20 mouse cellular contexts compared by ENCODE assay signal in genomic region chr10:108455883-108456282, GRCm38 (mm10).
A peak's percentile ranks its signal among the peaks of the same experiment; 100 is the strongest.
DNase-seq lines count a peak whose midpoint lies in the region; ATAC-seq and TF ChIP-seq lines count a peak whose summit lies in the region.
"Had no signal": no experiment of that assay in that cellular context is flagged by ENCODE, and none has a peak within 500 bp of the region (broad histone marks: within the 10 kb centered on the region; RNA-seq: fewer than 3 reads in every experiment).

No protein-coding gene starts in this region.

- TF ChIP-seq CTCF in gastrocnemius, adult 2 months (IDR thresholded peaks at IDR 0.05): peak; percentile 15; the same call in 1 of the 2 replicates
- peak; percentile 71 for TF ChIP-seq CTCF in layer of hippocampus, adult 2 months (conservative IDR thresholded peaks at IDR 0.05)
- TF ChIP-seq CTCF in midbrain, postnatal 0 days (IDR thresholded peaks at IDR 0.05): peak; percentile 78

- H3K27ac ChIP-seq in gastrocnemius, adult 2 months: no peak overlapping the region
- H3K27ac ChIP-seq in layer of hippocampus, adult 2 months: no peak overlapping the region
- H3K27ac ChIP-seq in midbrain, postnatal 0 days (ENCODE audit: low read depth, low read length): no peak overlapping the region
- H3K27ac ChIP-seq in midbrain, embryonic 10.5 days (replicated peaks): no peak overlapping the region
- H3K27ac ChIP-seq: embryonic facial prominence, embryonic 10.5 days; forebrain, embryonic 12.5 days; hindbrain, embryonic 10.5 days; limb, embryonic 13.5 days; liver, embryonic 14.5 days had no signal

- no peak overlapping the region for H3K9ac ChIP-seq in midbrain, postnatal 0 days (replicated peaks; ENCODE audit: low read length, poor library complexity, severe bottlenecking)
- H3K9ac ChIP-seq: forebrain, embryonic 12.5 days; limb, embryonic 13.5 days; liver, embryonic 14.5 days had no signal

- H3K27me3 ChIP-seq in midbrain, postnatal 0 days (ENCODE audit: insufficient read depth, low read length): no peaks in the 10 kb centered on the region
- H3K27me3 ChIP-seq in midbrain, embryonic 10.5 days (ENCODE audit: low read depth, poor library complexity, severe bottlenecking): no peaks in the 10 kb centered on the region
- H3K27me3 ChIP-seq: forebrain, embryonic 12.5 days; limb, embryonic 13.5 days had no signal

- H3K9me3 ChIP-seq in midbrain, postnatal 0 days (ENCODE audit: low read length): no peaks in the 10 kb centered on the region
- no peaks in the 10 kb centered on the region for H3K9me3 ChIP-seq in midbrain, embryonic 10.5 days (replicated peaks)
- H3K9me3 ChIP-seq: embryonic facial prominence, embryonic 10.5 days; forebrain, embryonic 12.5 days; heart, embryonic 10.5 days; hindbrain, embryonic 10.5 days; limb, embryonic 13.5 days had no signal

- 76% methylated on average over 2 of the region's 2 CpGs for WGBS in midbrain, postnatal 0 days
- 93% methylated on average over 2 of the region's 2 CpGs for WGBS in midbrain, embryonic 10.5 days

- no peak for DNase-seq in gastrocnemius, adult 2 months
- DNase-seq in gastrocnemius, adult 8-10 months (ENCODE audit: low spot score in 2 of 2): no peak
- DNase-seq in layer of hippocampus, adult 2 months (ENCODE audit: low spot score in 2 of 2): no peak
- DNase-seq in layer of hippocampus, postnatal 36 days: no peak
- peak; percentile 62 for DNase-seq in midbrain, postnatal 0 days (ENCODE audit: low spot score)
- no peak for DNase-seq in midbrain, embryonic 10.5 days (ENCODE audit: low spot score)
- DNase-seq in brain, embryonic 18.5 days (ENCODE audit: low read depth, low spot score): peak; percentile 22
- DNase-seq in right cerebral cortex, postnatal 36 days (ENCODE audit: low spot score in 2 of 2): no peak
- DNase-seq: adrenal gland, postnatal 10 days; B cell, adult 2 months; kidney, postnatal 14 days; right cerebral cortex, adult 18-20 months; thymus, postnatal 36 days had no signal

- H3K4me2 ChIP-seq in midbrain, postnatal 0 days (ENCODE audit: low read depth, low read length, poor library complexity, severe bottlenecking): no peak overlapping the region
- H3K4me2 ChIP-seq: forebrain, embryonic 12.5 days; limb, embryonic 13.5 days had no signal

- H3K36me3 ChIP-seq in midbrain, postnatal 0 days (ENCODE audit: insufficient read depth, low read length): no peaks in the 10 kb centered on the region
- no peaks in the 10 kb centered on the region for H3K36me3 ChIP-seq in midbrain, embryonic 10.5 days
- H3K36me3 ChIP-seq: embryonic facial prominence, embryonic 10.5 days; forebrain, embryonic 12.5 days; heart, embryonic 10.5 days; hindbrain, embryonic 10.5 days; limb, embryonic 13.5 days had no signal

- ATAC-seq in midbrain, postnatal 0 days (ENCODE audit: low FRiP score): no peak
- ATAC-seq: activated CD4-positive, CD25-positive, alpha-beta regulatory T cell, adult 4 months had no signal

- intact Hi-C loops in gastrocnemius, adult 2 months (cut with DNase I): no loop called here

- H3K4me3 ChIP-seq in gastrocnemius, adult 2 months: no peak overlapping the region
- no peak overlapping the region for H3K4me3 ChIP-seq in layer of hippocampus, adult 2 months
- no peak overlapping the region for H3K4me3 ChIP-seq in midbrain, postnatal 0 days (ENCODE audit: low read depth, low read length)
- no peak overlapping the region for H3K4me3 ChIP-seq in midbrain, embryonic 10.5 days
- H3K4me3 ChIP-seq: embryonic facial prominence, embryonic 10.5 days; forebrain, embryonic 12.5 days; heart, embryonic 10.5 days; hindbrain, embryonic 10.5 days; limb, embryonic 13.5 days had no signal

- no peaks in the 10 kb centered on the region for H3K4me1 ChIP-seq in midbrain, postnatal 0 days (ENCODE audit: insufficient read depth, low read length)
- H3K4me1 ChIP-seq in midbrain, embryonic 10.5 days: peaks cover 2% of the 10 kb centered on the region; the same call in 1 of the 2 replicates
- H3K4me1 ChIP-seq: forebrain, embryonic 12.5 days; limb, embryonic 13.5 days had no signal

Comparison
In these comparisons a context has a peak if more than half of its experiments do, and no peak if none do; other contexts are left out.
1. DNase-seq: peak in midbrain, postnatal 0 days (single experiment) and brain, embryonic 18.5 days (single experiment); none in gastrocnemius, adult 2 months (single experiment), gastrocnemius, adult 8-10 months (0 of 2), layer of hippocampus, adult 2 months (0 of 2), layer of hippocampus, postnatal 36 days (0 of 2), midbrain, embryonic 10.5 days (single experiment) and right cerebral cortex, postnatal 36 days (0 of 2).
2. CTCF ChIP-seq: peak in every context shown above with its lines; median percentile 78 in midbrain, postnatal 0 days; 71 in layer of hippocampus, adult 2 months; 15 in gastrocnemius, adult 2 months.